Mouse (Mus musculus): Measurements from ENCODE around the gene Ttc38. TPM values are rescaled to one million over a fixed set of nuclear protein-coding genes. Genes with fewer than 3 reads are reported as not detected.

Ttc38 gene
- polyA plus RNA-seq, 1 experiment from 2014 or later, result 3.5 TPM

DNA sequence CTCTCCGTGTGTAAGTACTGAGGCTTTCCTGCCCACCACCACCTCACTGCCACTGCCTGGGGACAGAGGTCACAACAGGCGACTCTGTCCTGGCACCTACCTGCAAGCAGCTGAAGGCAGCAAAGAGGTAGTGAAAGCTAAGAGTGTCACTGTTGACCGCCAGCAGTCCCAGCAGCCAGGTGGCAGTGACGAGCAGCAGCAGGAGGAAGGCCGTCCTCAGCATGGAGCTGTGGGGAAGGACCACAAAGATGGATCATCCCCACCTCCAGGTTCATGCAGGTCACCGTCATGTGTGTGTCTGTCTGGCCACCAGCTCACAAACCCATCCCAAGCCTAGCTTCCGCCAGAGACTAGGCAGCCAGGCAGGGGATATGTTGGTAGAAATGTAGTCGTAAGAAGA lies 71.7 kb downstream of the Ttc38 start:
- Histone ChIP-seq H3K4me3 (no peak overlapping the region), H3K9me3 (no peaks in the 10 kb centered on the region), H3K27ac (no peak overlapping the region), H3K4me1 (peaks cover 24% of the 10 kb centered on the region), H3K36me3 (peaks cover 16% of the 10 kb centered on the region; the same call in 1 of the 2 replicates), H3K27me3 (ENCODE audit: insufficient read depth, poor library complexity, severe bottlenecking) (peaks cover 3% of the 10 kb centered on the region; the same call in 1 of the 2 replicates)
- WGBS, result 57% methylated on average over 8 of the region's 8 CpGs
- no peak for DNase-seq (ENCODE audit: low spot score)

Other genes with a start within 250 kb of the Ttc38 start
- gene Wnt7b, start 249.8 kb upstream of the Ttc38 start, polyA plus RNA-seq (2016; fragmentation: Nextera tagmentation; extraction: Ambion mirVana), result 0.97 and 4.3 TPM in 2 replicates
- 0.88 and 2.0 TPM in 2 replicates for gene Ppara, start 97.3 kb upstream of the Ttc38 start, polyA plus RNA-seq (2016; fragmentation: Nextera tagmentation; extraction: Ambion mirVana)
- 50.9 and 54.2 TPM in 2 replicates for gene Cdpf1, start 20.6 kb upstream of the Ttc38 start, polyA plus RNA-seq (2016; fragmentation: Nextera tagmentation; extraction: Ambion mirVana)
- 0.05 and 0.13 TPM in 2 replicates for gene Pkdrej, start 10.6 kb upstream of the Ttc38 start, polyA plus RNA-seq (2016; fragmentation: Nextera tagmentation; extraction: Ambion mirVana)
- 40.0 and 40.6 TPM in 2 replicates for gene Gtse1, start 27.4 kb downstream of the Ttc38 start, polyA plus RNA-seq (2016; fragmentation: Nextera tagmentation; extraction: Ambion mirVana)
- 34.4 and 36.5 TPM in 2 replicates for gene Trmu, start 47.0 kb downstream of the Ttc38 start, polyA plus RNA-seq (2016; fragmentation: Nextera tagmentation; extraction: Ambion mirVana)
- gene Celsr1, start 201.5 kb downstream of the Ttc38 start, polyA plus RNA-seq (2016; fragmentation: Nextera tagmentation; extraction: Ambion mirVana), result 1.3 and 2.3 TPM in 2 replicates
- gene Gramd4, start 225.4 kb downstream of the Ttc38 start, polyA plus RNA-seq (2016; fragmentation: Nextera tagmentation; extraction: Ambion mirVana), result 9.6 and 11.6 TPM in 2 replicates

Data from heart, embryonic 10.5 days (tissue).